Mouse (Mus musculus) testis, postnatal 14 days (tissue): ENCODE measurements around the gene Rasgrf1.
A peak's percentile ranks its signal among the peaks of the same experiment; 100 is the strongest.

Source experiments
- DNase-seq: peaks from one replicate; pipeline ENCODE4 v3.0.0; 2021; ENCODE audit warnings: low spot score

Rasgrf1 gene

GRCm38 (mm10) chr9:89970886-89971486 is 61.3 kb downstream of the Rasgrf1 start:
- DNase-seq = no peak

- no peak for DNase-seq
These were observed 62.6 kb downstream of the Rasgrf1 start for GRCm38 (mm10) chr9:89972321-89972720.

- DNase-seq = no peak
These were observed 64.1 kb downstream of the Rasgrf1 start for GRCm38 (mm10) chr9:89973856-89974255.

- no peak for DNase-seq
These were observed 64.8 kb downstream of the Rasgrf1 start for GRCm38 (mm10) chr9:89974463-89974931.

- DNase-seq = no peak
These were observed 66.7 kb downstream of the Rasgrf1 start for GRCm38 (mm10) chr9:89976366-89976940.

- no peak for DNase-seq
These were observed 69.5 kb downstream of the Rasgrf1 start for GRCm38 (mm10) chr9:89979248-89979647.

GRCm38 (mm10) chr9:89982256-89982655 is 72.5 kb downstream of the Rasgrf1 start:
- DNase-seq = no peak

- no peak for DNase-seq
These were observed 78.3 kb downstream of the Rasgrf1 start for GRCm38 (mm10) chr9:89988053-89988452.

- DNase-seq = no peak
These were observed 79.3 kb downstream of the Rasgrf1 start for GRCm38 (mm10) chr9:89988811-89989528.

GRCm38 (mm10) chr9:90006432-90006831 is 96.7 kb downstream of the Rasgrf1 start:
- DNase-seq = no peak

- DNase-seq = no peak
These were observed 97.4 kb downstream of the Rasgrf1 start for GRCm38 (mm10) chr9:90007094-90007493.

GRCm38 (mm10) chr9:90008138-90008537 is 98.4 kb downstream of the Rasgrf1 start:
- DNase-seq = peak; percentile 11

- DNase-seq = no peak
These were observed 102.1 kb downstream of the Rasgrf1 start for GRCm38 (mm10) chr9:90011849-90012248.

- no peak for DNase-seq
These were observed 104.9 kb downstream of the Rasgrf1 start for GRCm38 (mm10) chr9:90014649-90015048.

GRCm38 (mm10) chr9:90016204-90016603 is 106.5 kb downstream of the Rasgrf1 start:
- DNase-seq = no peak

- no peak for DNase-seq
These were observed 111.2 kb downstream of the Rasgrf1 start for GRCm38 (mm10) chr9:90020866-90021265.

GRCm38 (mm10) chr9:90021442-90021841 is 111.7 kb downstream of the Rasgrf1 start:
- DNase-seq = no peak

- no peak for DNase-seq
These were observed 118.0 kb downstream of the Rasgrf1 start for GRCm38 (mm10) chr9:90027709-90028108.

GRCm38 (mm10) chr9:90033922-90034321 is 124.2 kb downstream of the Rasgrf1 start:
- DNase-seq = no peak

- DNase-seq = no peak
These were observed 125.5 kb downstream of the Rasgrf1 start for GRCm38 (mm10) chr9:90035168-90035567.

- DNase-seq = no peak
These were observed 126.1 kb downstream of the Rasgrf1 start for GRCm38 (mm10) chr9:90035794-90036193.

- no peak for DNase-seq
These were observed 126.6 kb downstream of the Rasgrf1 start for GRCm38 (mm10) chr9:90036313-90036712.

- no peak for DNase-seq
These were observed 128.8 kb downstream of the Rasgrf1 start for GRCm38 (mm10) chr9:90038535-90038934.
